Mouse (Mus musculus) bone marrow, adult 2 months (tissue): ENCODE measurements at regions not wholly inside any gene's neighbourhood (a gene's known extent, or its start where the extent isn't known, plus 50 kb on each side); places are given as distances from the start of the nearest gene placed in this dataset.

Source experiments
- H3K27ac ChIP-seq: fragments of 200-500 bp; 2 replicates; pipeline ENCODE4 v1.5.1; 2012; ENCODE audit warnings: low read depth, mild to moderate bottlenecking, control low read depth, inconsistent platforms, low read length; ENCODE audit not compliant: control insufficient read depth, poor library complexity, insufficient read depth
- H3K4me1 ChIP-seq: fragments of 200-500 bp; 2 replicates; pipeline ENCODE4 v1.6.1; 2011; ENCODE audit warnings: low read length; ENCODE audit not compliant: control insufficient read depth, insufficient read depth
- H3K4me3 ChIP-seq: fragments of 200-500 bp; replicated peaks from 2 replicates; pipeline ENCODE3; 2011; ENCODE audit warnings: mild to moderate bottlenecking, low read depth, low read length, control low read depth; ENCODE audit not compliant: control insufficient read depth
- CTCF ChIP-seq: fragments of 200-500 bp; IDR thresholded peaks from 2 replicates; pipeline ENCODE4 v1.5.1; 2011; ENCODE audit warnings: low read length, control low read depth; ENCODE audit not compliant: control insufficient read depth, insufficient read depth
- POLR2A ChIP-seq: fragments of 200-500 bp; IDR thresholded peaks from 2 replicates; pipeline ENCODE4 v1.6.1; 2011; ENCODE audit warnings: low read depth, mild to moderate bottlenecking, control low read depth, low read length, borderline replicate concordance; ENCODE audit not compliant: control insufficient read depth
- WGBS: fragments of 180-500 bp; shearing (Covaris S2); methylation state at CpG from one replicate; pipeline ENCODE4 v1.1.7; 2018; 5-methylcytosine and 5-hydroxymethylcytosine counted together

DNA sequence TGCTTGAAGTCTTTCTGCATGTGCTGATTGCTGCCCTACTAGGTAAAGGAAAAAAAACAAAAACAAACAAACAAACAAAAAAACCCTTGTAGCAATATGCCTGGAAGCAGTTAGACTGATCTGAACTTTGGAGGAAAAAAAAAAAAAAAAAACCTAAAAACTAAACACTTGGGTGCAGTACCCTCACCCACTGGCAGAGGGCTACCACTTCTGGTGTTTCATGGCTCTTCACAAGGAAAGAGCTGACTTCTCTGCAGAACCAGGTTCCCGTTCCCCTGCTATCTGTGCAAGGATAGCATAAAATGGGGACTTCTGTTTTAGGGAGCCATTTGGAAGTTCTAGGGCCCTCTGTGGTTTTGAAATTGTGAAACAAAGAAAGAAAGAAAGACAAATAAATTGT, 52.2 kb upstream of the Otud4 start:
- H3K4me3 ChIP-seq, result no peak overlapping the region
- 3% methylated on average over 1 of the region's 1 CpGs for WGBS
- TF ChIP-seq CTCF (peak; percentile 31; the same call in 1 of the 2 replicates), POLR2A (no peak)
- no peak overlapping the region for H3K27ac ChIP-seq
- H3K4me1 ChIP-seq, result no peaks in the 10 kb centered on the region

- WGBS, result 39% methylated on average over 3 of the region's 3 CpGs
- TF ChIP-seq CTCF (no peak), POLR2A (no peak)
Measured at GRCm38 (mm10) chr8:79584966-79585365, 54.5 kb upstream of the Otud4 start.

DNA sequence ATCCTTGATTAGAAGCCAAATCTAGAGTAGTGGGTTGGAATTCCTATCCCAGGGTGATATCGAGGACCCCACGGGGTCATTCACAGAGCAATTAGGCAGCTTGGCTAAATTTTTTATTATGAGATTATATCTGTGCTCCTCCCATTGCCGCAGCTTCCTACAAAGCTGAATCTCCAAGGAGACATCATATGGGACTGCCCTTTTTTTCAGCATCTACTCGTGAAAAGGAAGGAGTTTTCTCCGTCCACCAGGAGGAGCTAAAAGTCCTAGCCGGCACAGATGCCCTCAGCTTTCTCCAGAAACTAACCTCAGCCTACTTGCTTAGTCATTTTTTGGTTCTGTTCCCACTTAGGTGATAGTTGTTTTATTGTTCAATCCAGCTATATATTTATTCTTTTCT, 56.1 kb upstream of the Otud4 start:
- Histone ChIP-seq H3K27ac (no peak overlapping the region), H3K4me1 (no peaks in the 10 kb centered on the region), H3K4me3 (no peak overlapping the region)
- 22% methylated on average over 6 of the region's 6 CpGs for WGBS
- TF ChIP-seq POLR2A (no peak), CTCF (no peak)

More at GRCm38 (mm10) chr8:79584966-79585365, 54.5 kb upstream of the Otud4 start:
- no peaks in the 10 kb centered on the region for H3K4me1 ChIP-seq
- H3K4me3 ChIP-seq, result no peak overlapping the region
- no peak overlapping the region for H3K27ac ChIP-seq

- no peak for TF ChIP-seq CTCF
- TF ChIP-seq POLR2A, result no peak
- no peak overlapping the region for H3K4me3 ChIP-seq
- whole genome bisulfite sequencing, result 65% methylated on average over 2 of the region's 2 CpGs
- H3K4me1 ChIP-seq, result no peaks in the 10 kb centered on the region
- H3K27ac ChIP-seq, result no peak overlapping the region
Measured at GRCm38 (mm10) chr8:79582195-79582594, 57.2 kb upstream of the Otud4 start.

GRCm38 (mm10) chr8:79576086-79576485, 63.3 kb upstream of the Otud4 start:
- Histone ChIP-seq H3K4me3 (no peak overlapping the region), H3K27ac (no peak overlapping the region), H3K4me1 (no peaks in the 10 kb centered on the region)
- TF ChIP-seq POLR2A (no peak), CTCF (no peak)
- WGBS, result 65% methylated on average over 7 of the region's 7 CpGs

- Histone ChIP-seq H3K27ac (no peak overlapping the region), H3K4me3 (no peak overlapping the region), H3K4me1 (no peaks in the 10 kb centered on the region)
- TF ChIP-seq CTCF (no peak), POLR2A (no peak)
- WGBS, result 80% methylated on average over 2 of the region's 2 CpGs
Measured at GRCm38 (mm10) chr8:79575175-79575734, 64.2 kb upstream of the Otud4 start.

GRCm38 (mm10) chr8:79573491-79573890, 65.9 kb upstream of the Otud4 start:
- TF ChIP-seq POLR2A, result no peak
- TF ChIP-seq CTCF, result no peak
- H3K27ac ChIP-seq, result no peak overlapping the region
- WGBS, result 86% methylated on average over 7 of the region's 7 CpGs
- H3K4me3 ChIP-seq, result no peak overlapping the region
- no peaks in the 10 kb centered on the region for H3K4me1 ChIP-seq

GRCm38 (mm10) chr8:79572526-79572925, 66.9 kb upstream of the Otud4 start:
- WGBS, result 90% methylated on average over 5 of the region's 5 CpGs
- TF ChIP-seq CTCF (no peak), POLR2A (no peak)
- Histone ChIP-seq H3K4me3 (no peak overlapping the region), H3K27ac (no peak overlapping the region), H3K4me1 (no peaks in the 10 kb centered on the region)

DNA sequence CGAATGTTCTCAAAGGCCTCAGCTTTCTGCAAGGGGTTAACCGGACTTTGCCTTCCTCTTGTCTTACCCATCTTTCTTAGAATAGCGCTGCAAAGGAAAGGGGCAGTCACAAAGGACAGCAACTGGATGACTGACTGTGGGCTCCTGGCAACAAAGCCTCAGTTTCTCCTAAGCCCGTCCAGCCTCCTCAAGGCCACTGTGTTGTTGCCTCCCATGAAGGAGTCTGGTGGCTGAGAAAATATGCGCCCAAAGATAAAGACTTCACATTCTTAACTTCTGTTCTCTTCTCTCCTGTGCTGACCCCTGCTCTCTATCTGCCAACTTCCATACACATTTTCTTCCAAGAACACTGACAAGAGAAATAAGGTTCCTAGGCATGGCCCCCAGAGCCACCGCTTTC, 76.3 kb upstream of the Otud4 start:
- no peak for TF ChIP-seq CTCF
- TF ChIP-seq POLR2A, result no peak
- WGBS, result 85% methylated on average over 6 of the region's 6 CpGs
- Histone ChIP-seq H3K4me3 (no peak overlapping the region), H3K27ac (no peak overlapping the region), H3K4me1 (no peaks in the 10 kb centered on the region)
